Mouse (Mus musculus) common myeloid progenitor, adult 5-6 weeks (primary cell): Measurements from ENCODE around the gene Myo10. TPM values are rescaled to one million over a fixed set of nuclear protein-coding genes. Genes with fewer than 3 reads are reported as not detected.

ENCODE experiments used
- ATAC-seq: replicated peaks from 2 replicates; pipeline ENCODE4 v1.8.0; 2016; ENCODE audit warnings: low read depth, mild to moderate bottlenecking, moderate TSS enrichment, inconsistent platforms; ENCODE audit not compliant: poor library complexity, severe bottlenecking
- total RNA-seq: library from RNA; stranded (forward); fragments of 200-1000, 187-1606 nt; gene quantifications from 2 replicates; pipeline ENCODE4 v1.2.3, GENCODE M21; 2017

Gene Myo10
- total RNA-seq, 1 experiment from 2014 or later = 5.6 TPM

- no peak for ATAC-seq
Measured at GRCm38 (mm10) chr15:25785456-25786390, 163.4 kb downstream of the Myo10 start.

GRCm38 (mm10) chr15:25787406-25787805, 165.1 kb downstream of the Myo10 start:
- no peak for ATAC-seq

- ATAC-seq = no peak
Measured at GRCm38 (mm10) chr15:25787965-25788364, 165.6 kb downstream of the Myo10 start.

GRCm38 (mm10) chr15:25788565-25788964, 166.2 kb downstream of the Myo10 start:
- ATAC-seq = no peak

- no peak for ATAC-seq
Measured at GRCm38 (mm10) chr15:25789241-25789640, 166.9 kb downstream of the Myo10 start.

- peak; percentile 47; the same call in 1 of the 2 replicates for ATAC-seq
Measured at GRCm38 (mm10) chr15:25791660-25792353, 169.5 kb downstream of the Myo10 start.

GRCm38 (mm10) chr15:25794123-25794522, 171.8 kb downstream of the Myo10 start:
- no peak for ATAC-seq

- ATAC-seq = no peak
Measured at GRCm38 (mm10) chr15:25795496-25795895, 173.2 kb downstream of the Myo10 start.

GRCm38 (mm10) chr15:25796353-25796752, 174.0 kb downstream of the Myo10 start:
- ATAC-seq = peak; percentile 95

GRCm38 (mm10) chr15:25797179-25797578, 174.9 kb downstream of the Myo10 start:
- ATAC-seq = no peak

- ATAC-seq = no peak
Measured at GRCm38 (mm10) chr15:25797888-25798287, 175.6 kb downstream of the Myo10 start.

GRCm38 (mm10) chr15:25801726-25802125, 179.4 kb downstream of the Myo10 start:
- no peak for ATAC-seq

GRCm38 (mm10) chr15:25802194-25802593, 179.9 kb downstream of the Myo10 start:
- no peak for ATAC-seq

GRCm38 (mm10) chr15:25803111-25803510, 180.8 kb downstream of the Myo10 start:
- no peak for ATAC-seq

GRCm38 (mm10) chr15:25805336-25806110, 183.2 kb downstream of the Myo10 start:
- peak; percentile 92 for ATAC-seq

GRCm38 (mm10) chr15:25806363-25806762, 184.0 kb downstream of the Myo10 start:
- ATAC-seq = no peak

GRCm38 (mm10) chr15:25806878-25807277, 184.6 kb downstream of the Myo10 start:
- no peak for ATAC-seq

- no peak for ATAC-seq
Measured at GRCm38 (mm10) chr15:25808677-25809460, 186.5 kb downstream of the Myo10 start.

GRCm38 (mm10) chr15:25809669-25810068, 187.3 kb downstream of the Myo10 start:
- ATAC-seq = no peak

- ATAC-seq = peak; percentile 71
Measured at GRCm38 (mm10) chr15:25811834-25812250, 189.5 kb downstream of the Myo10 start.
